21 mouse cellular contexts compared by ENCODE assay signal in genomic region chr6:114934045-114934444, GRCm38 (mm10). TPM values are rescaled to one million over a fixed set of nuclear protein-coding genes. Genes with fewer than 3 reads are reported as not detected.
DNase-seq lines count a peak whose midpoint lies in the region; ATAC-seq lines count a peak whose summit lies in the region.
"Had no signal": no experiment of that assay in that cellular context is flagged by ENCODE, and none has a peak within 500 bp of the region (broad histone marks: within the 10 kb centered on the region; RNA-seq: fewer than 3 reads in every experiment).

No protein-coding gene starts in this region.

- DNase-seq in cerebellum, adult 9-10 months, result peak; percentile 39
- no peak for DNase-seq in cerebellum, adult 8-10 months
- peak; percentile 32 for DNase-seq in kidney, postnatal 10 days
- DNase-seq in kidney, adult 8-10 months, result no peak
- peak; percentile 13 for DNase-seq in Muller cell, postnatal 12 days (ENCODE audit: inconsistent ontology term)
- peak; percentile 46 to 56 for DNase-seq in kidney, postnatal 36 days
- no peak for DNase-seq in ovary, postnatal 36 days (ENCODE audit: low spot score)
- DNase-seq: adrenal gland, postnatal 10 days; B cell, adult 2 months; gastrocnemius, postnatal 36 days; layer of hippocampus, adult 9-11 months; left cerebral cortex, postnatal 4 days; lung, adult 2 months; lung, postnatal 36 days; right cerebral cortex, postnatal 4 days; thymus, postnatal 36 days had no signal

- ATAC-seq in inflammation-experienced regulatory T-cells, adult 6 months, result no peak
- ATAC-seq: activated CD4-positive, CD25-positive, alpha-beta regulatory T cell, adult 4 months; forebrain, embryonic 16.5 days; hindbrain, postnatal 0 days; midbrain, embryonic 16.5 days had no signal

RNA-seq across cellular contexts. Expression of gene Vgll4, which starts 35.7 kb away (rescaled TPM):
- polyA plus RNA-seq in inflammation-experienced regulatory T-cells, adult 6 months (2017; shearing (Covaris generic)), result 100 to 1,000 TPM; 118 to 183 (median 152) TPM

Comparison
In these comparisons a context has a peak if more than half of its experiments do, and no peak if none do; other contexts are left out.
1. DNase-seq: peak in cerebellum, adult 9-10 months (single experiment), kidney, postnatal 10 days (single experiment), Muller cell, postnatal 12 days (single experiment) and kidney, postnatal 36 days (2 of 2); none in cerebellum, adult 8-10 months (single experiment), kidney, adult 8-10 months (0 of 2) and ovary, postnatal 36 days (single experiment).